Mouse (Mus musculus) T-cell, adult 2 months (primary cell): ENCODE measurements around the gene Serp2.

ENCODE experiments used
- DNase-seq: peaks from one replicate; pipeline ENCODE4 v3.0.0; 2022; ENCODE audit warnings: low spot score

The Serp2 gene

GRCm38 (mm10) chr14:76498210-76498609 lies 58.5 kb downstream of the Serp2 start:
- DNase-seq = no peak

GRCm38 (mm10) chr14:76497187-76497586 lies 59.5 kb downstream of the Serp2 start:
- no peak for DNase-seq

DNA sequence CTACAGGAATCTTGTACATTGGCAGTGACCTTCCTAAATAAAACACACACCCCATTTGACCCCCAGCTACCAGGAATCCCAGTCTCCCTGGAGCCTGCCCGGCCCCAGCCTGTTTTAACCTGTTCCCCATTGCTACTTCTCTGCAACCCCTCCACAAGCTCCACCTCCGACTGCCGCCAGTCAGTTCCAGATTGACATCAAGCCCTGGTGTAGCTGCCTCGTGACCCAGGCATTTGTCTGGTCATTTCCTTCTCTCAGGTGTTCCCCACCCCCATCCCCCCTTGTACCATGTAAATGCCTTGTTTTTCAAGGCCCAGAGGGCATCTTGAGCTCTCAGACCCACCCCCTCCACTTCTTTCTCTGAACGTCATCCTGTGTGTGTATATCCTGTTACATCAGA lies 61.7 kb downstream of the Serp2 start:
- DNase-seq = no peak

DNA sequence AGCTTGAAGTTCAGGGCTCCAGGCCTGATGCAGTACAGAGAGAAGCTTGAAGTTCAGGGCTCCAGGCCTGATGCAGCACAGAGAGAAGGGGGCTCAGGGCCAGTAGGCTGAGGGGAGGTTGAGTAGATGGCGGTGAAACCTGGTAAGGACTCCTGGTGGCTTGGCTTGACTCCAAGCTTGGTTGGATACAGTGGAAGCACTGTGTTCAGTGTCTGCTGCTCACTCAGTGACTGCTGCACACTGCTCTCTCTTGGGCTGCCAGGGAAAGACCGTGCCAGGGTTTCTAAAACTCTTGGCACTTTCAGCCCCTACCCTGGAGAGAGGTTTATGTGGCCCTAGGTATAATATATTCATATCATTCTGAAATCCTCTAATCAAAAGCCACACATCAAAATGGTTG lies 67.6 kb downstream of the Serp2 start:
- DNase-seq = no peak

GRCm38 (mm10) chr14:76488101-76489044 lies 68.3 kb downstream of the Serp2 start:
- no peak for DNase-seq

DNA sequence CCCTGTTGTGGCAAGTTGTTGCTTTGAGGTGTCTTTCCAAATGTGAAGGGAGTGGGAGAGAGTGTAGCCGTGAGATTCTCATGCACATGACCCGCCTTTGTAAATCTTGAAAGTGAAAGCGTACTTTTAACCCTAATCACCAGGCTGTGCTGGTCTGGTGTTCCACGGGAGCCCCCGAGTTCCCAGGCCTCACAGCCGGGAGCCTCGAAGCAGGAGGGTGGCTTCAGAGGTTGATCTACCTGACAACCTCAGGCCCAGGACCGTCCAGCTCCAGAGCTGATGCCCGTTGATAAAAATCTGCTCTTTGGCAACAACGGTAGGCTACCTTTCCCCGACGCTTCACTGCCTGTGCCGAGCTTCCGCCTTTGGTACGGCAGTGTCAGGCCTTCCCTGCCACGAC lies 69.1 kb downstream of the Serp2 start:
- no peak for DNase-seq

DNA sequence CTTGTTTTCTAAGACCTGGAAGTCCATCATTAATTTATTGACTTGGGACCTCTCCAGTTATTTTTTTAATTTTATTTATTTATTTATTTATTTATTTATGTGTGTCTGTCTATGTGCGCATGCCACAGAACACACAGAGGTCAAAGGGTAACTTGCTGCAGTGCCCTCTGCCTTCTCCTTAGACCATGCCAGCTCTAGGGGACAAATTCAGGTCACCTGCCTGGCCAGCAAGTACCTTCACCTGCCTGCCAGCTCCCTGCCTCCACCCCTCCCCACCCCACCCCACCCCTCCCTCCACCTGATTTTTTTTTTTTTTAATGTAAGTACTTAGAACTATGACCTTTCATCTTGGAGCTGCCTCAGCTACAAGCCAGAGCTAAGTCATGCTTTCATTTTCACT lies 73.0 kb downstream of the Serp2 start:
- no peak for DNase-seq
